Mouse (Mus musculus) liver, adult 2 months (tissue): ENCODE data around the gene Wdr44. TPM values are rescaled to one million over a fixed set of nuclear protein-coding genes. Genes with fewer than 3 reads are reported as not detected.
A peak's percentile ranks its signal among the peaks of the same experiment; 100 is the strongest.

ENCODE experiments used
- DNase-seq: peaks from one replicate; pipeline ENCODE4 v3.0.0-alpha.2; 2011; ENCODE audit warnings: low read depth, low spot score; ENCODE audit errors: extremely low read depth
- H3K27ac ChIP-seq: fragments of 200-500 bp; replicated peaks from 2 replicates; pipeline ENCODE4 v1.5.1; 2012; ENCODE audit warnings: low read depth, mild to moderate bottlenecking, control low read depth, inconsistent platforms, low read length; ENCODE audit not compliant: insufficient read depth
- H3K27me3 ChIP-seq: fragments of 200-500 bp; 2 replicates; pipeline ENCODE4 v1.6.1; 2012; ENCODE audit warnings: mild to moderate bottlenecking, moderate library complexity, low read length, inconsistent platforms; ENCODE audit not compliant: control insufficient read depth, insufficient read depth
- H3K36me3 ChIP-seq: fragments of 200-500 bp; 2 replicates; pipeline ENCODE4 v1.6.1; 2012; ENCODE audit warnings: low read length, inconsistent platforms; ENCODE audit not compliant: control insufficient read depth, insufficient read depth
- H3K4me1 ChIP-seq: fragments of 200-500 bp; 2 replicates; pipeline ENCODE4 v1.6.1; 2011; ENCODE audit warnings: low read length; ENCODE audit not compliant: control insufficient read depth, insufficient read depth
- H3K4me3 ChIP-seq: fragments of 200-500 bp; 2 replicates; pipeline ENCODE4 v1.5.1; 2011; ENCODE audit warnings: low read depth, mild to moderate bottlenecking, control low read depth, low read length, moderate library complexity; ENCODE audit not compliant: insufficient read depth
- H3K79me2 ChIP-seq: fragments of 200-500 bp; 2 replicates; pipeline ENCODE4 v1.6.1; 2012; ENCODE audit warnings: inconsistent platforms, mild to moderate bottlenecking, low read length, moderate library complexity; ENCODE audit not compliant: control insufficient read depth, insufficient read depth
- H3K9ac ChIP-seq: fragments of 200-500 bp; 2 replicates; pipeline ENCODE4 v1.6.1; 2012; ENCODE audit warnings: low read depth, mild to moderate bottlenecking, control low read depth, inconsistent platforms, low read length
- CTCF ChIP-seq: fragments of 200-500 bp; IDR thresholded peaks from 2 replicates; pipeline ENCODE4 v1.5.1; 2011; ENCODE audit warnings: low read depth, low read length, control low read depth
- POLR2A ChIP-seq: fragments of 200-500 bp; IDR thresholded peaks from 2 replicates; pipeline ENCODE4 v1.6.1; 2011; ENCODE audit warnings: low read length, control low read depth; ENCODE audit not compliant: insufficient read depth; ENCODE audit errors: extremely low read depth
- WGBS: fragments of 180-500 bp; shearing (Covaris S2); methylation state at CpG from one replicate; pipeline ENCODE4 v1.1.7; 2018; 5-methylcytosine and 5-hydroxymethylcytosine counted together
- polyA plus RNA-seq: library from polyadenylated mRNA; depleted of rRNA; stranded (reverse); fragments of >200 nt; gene quantifications from 2 replicates; pipeline ENCODE4 v1.2.3, GENCODE M21; 2012; rRNA removed
- total RNA-seq: library from RNA; depleted of rRNA; stranded (reverse); fragments of >200 nt; gene quantifications from 2 replicates; pipeline ENCODE4 v1.2.3, GENCODE M21; 2014; rRNA removed

Wdr44 gene
- total and polyA plus RNA-seq, 2 experiments = 0.56 to 2.9 TPM

- H3K36me3 ChIP-seq = no peaks in the 10 kb centered on the region
- H3K27ac ChIP-seq = no peak overlapping the region
- 25% methylated on average over 1 of the region's 1 CpGs for WGBS
- H3K79me2 ChIP-seq = no peaks in the 10 kb centered on the region
- peak; percentile 83 for DNase-seq
- H3K4me1 ChIP-seq = 0 out of 2 replicates have a peak, but pooled peaks cover 2% of the 10 kb centered on the region
- no peak overlapping the region for H3K9ac ChIP-seq
- H3K27me3 ChIP-seq = no peaks in the 10 kb centered on the region
- TF ChIP-seq POLR2A = no peak
- TF ChIP-seq CTCF = no peak
- no peak overlapping the region for H3K4me3 ChIP-seq
Measured at GRCm38 (mm10) chrX:23840921-23841320, 148.1 kb downstream of the Wdr44 start.

Other genes starting within 250 kb of the Wdr44 start
- not detected in 2 replicates for gene Gm4907, start 189.5 kb downstream of the Wdr44 start, total RNA-seq
- gene Gm4907, start 189.5 kb downstream of the Wdr44 start, polyA plus RNA-seq = not detected in 2 replicates